Mouse (Mus musculus) kidney, postnatal 25 days (tissue): ENCODE data around the gene Mad2l1bp.

Source experiments
- DNase-seq, 2 experiments: peaks; one replicate each; pipeline ENCODE4 v3.0.0; 2021; ENCODE audit warnings: mixed read lengths in 2 of 2

The Mad2l1bp gene

GRCm38 (mm10) chr17:46152847-46153782 lies at the start of gene Mad2l1bp:
Mad2l1bp (minus strand) TSS chr17:46153553.
- peak; percentile 94 to 97 for DNase-seq

GRCm38 (mm10) chr17:46203078-46203477 lies 49.7 kb upstream of the Mad2l1bp start:
- peak; percentile 36 to 66 for DNase-seq

- peak; percentile 88 to 95 for DNase-seq
These were observed 49.2 kb upstream of the Mad2l1bp start, which contains the start of the genes Polh and Xpo5 for GRCm38 (mm10) chr17:46202421-46203071. Polh (minus strand) TSS chr17:46202645. Xpo5 (plus strand) TSS chr17:46202782.

GRCm38 (mm10) chr17:46201151-46201550 lies 47.8 kb upstream of the Mad2l1bp start:
- no peak for DNase-seq

GRCm38 (mm10) chr17:46188829-46189228 lies 35.5 kb upstream of the Mad2l1bp start:
- DNase-seq, result no peak

GRCm38 (mm10) chr17:46182273-46182672 lies 28.9 kb upstream of the Mad2l1bp start:
- peak; percentile 27 to 47 for DNase-seq

- peak; percentile 40 to 60 for DNase-seq
These were observed 17.2 kb upstream of the Mad2l1bp start for GRCm38 (mm10) chr17:46170538-46170937.

GRCm38 (mm10) chr17:46168768-46169167 lies 15.4 kb upstream of the Mad2l1bp start:
- DNase-seq, result no peak

GRCm38 (mm10) chr17:46168318-46168717 lies 15.0 kb upstream of the Mad2l1bp start:
- no peak for DNase-seq

GRCm38 (mm10) chr17:46167014-46167413 lies 13.7 kb upstream of the Mad2l1bp start:
- peak in 1 of 2 experiments; percentile 36 for DNase-seq

- no peak for DNase-seq
These were observed 12.9 kb upstream of the Mad2l1bp start for GRCm38 (mm10) chr17:46166270-46166669.

GRCm38 (mm10) chr17:46165460-46165859 lies 12.1 kb upstream of the Mad2l1bp start:
- no peak for DNase-seq

- DNase-seq, result no peak
These were observed 11.4 kb upstream of the Mad2l1bp start for GRCm38 (mm10) chr17:46164791-46165190.

GRCm38 (mm10) chr17:46164301-46164700 lies 10.9 kb upstream of the Mad2l1bp start:
- no peak for DNase-seq

GRCm38 (mm10) chr17:46162951-46163421 lies 9.6 kb upstream of the Mad2l1bp start:
- DNase-seq, result peak; percentile 61 to 76

GRCm38 (mm10) chr17:46162551-46162950 lies 9.2 kb upstream of the Mad2l1bp start:
- DNase-seq, result no peak

- DNase-seq, result no peak
These were observed 8.4 kb upstream of the Mad2l1bp start for GRCm38 (mm10) chr17:46161710-46162109.

GRCm38 (mm10) chr17:46161179-46161578 lies 7.8 kb upstream of the Mad2l1bp start:
- peak in 1 of 2 experiments; percentile 14 for DNase-seq

- DNase-seq, result peak; percentile 97 to 99
These were observed 7.3 kb upstream of the Mad2l1bp start, which contains the start of gene Gtpbp2 for GRCm38 (mm10) chr17:46160686-46161085. Gtpbp2 (plus strand) TSS chr17:46161032.

- DNase-seq, result peak; percentile 96 to 98
These were observed 6.8 kb upstream of the Mad2l1bp start for GRCm38 (mm10) chr17:46160090-46160662.

GRCm38 (mm10) chr17:46159236-46159635 lies 5.9 kb upstream of the Mad2l1bp start:
- DNase-seq, result no peak

GRCm38 (mm10) chr17:46157131-46157530 lies 3.8 kb upstream of the Mad2l1bp start:
- DNase-seq, result no peak

GRCm38 (mm10) chr17:46156680-46157079 lies 3.3 kb upstream of the Mad2l1bp start:
- no peak for DNase-seq
